Mouse (Mus musculus) hindbrain, embryonic 13.5 days (tissue): ENCODE data around the gene C1qb. TPM values are rescaled to one million over a fixed set of nuclear protein-coding genes. Genes with fewer than 3 reads are reported as not detected.

Source experiments
- ATAC-seq: fragments of 200-750 bp; cut with Nextera tagmentation; 2 replicates; pipeline ENCODE4 v1.8.0; 2017; ENCODE audit warnings: moderate TSS enrichment; ENCODE audit not compliant: low FRiP score
- H3K27ac ChIP-seq: fragments of 300-500 bp; sonication (generic); 2 replicates; pipeline ENCODE4 v1.5.1; 2015; ENCODE audit warnings: inconsistent platforms, mild to moderate bottlenecking, moderate library complexity
- H3K27me3 ChIP-seq: fragments of 300-500 bp; sonication (generic); 2 replicates; pipeline ENCODE4 v1.6.1; 2015; ENCODE audit warnings: mild to moderate bottlenecking, inconsistent platforms
- H3K36me3 ChIP-seq: fragments of 300-500 bp; sonication (generic); 2 replicates; pipeline ENCODE4 v1.6.1; 2015; ENCODE audit warnings: mild to moderate bottlenecking, inconsistent platforms
- H3K4me1 ChIP-seq: fragments of 300-500 bp; sonication (generic); replicated peaks from 2 replicates; pipeline ENCODE4 v1.6.1; 2015; ENCODE audit warnings: inconsistent platforms
- H3K4me2 ChIP-seq: fragments of 300-500 bp; sonication (generic); 2 replicates; pipeline ENCODE4 v1.6.1; 2015; ENCODE audit warnings: inconsistent platforms, mild to moderate bottlenecking, moderate library complexity
- H3K4me3 ChIP-seq: fragments of 300-500 bp; sonication (generic); 2 replicates; pipeline ENCODE4 v1.5.1; 2015; ENCODE audit warnings: mild to moderate bottlenecking, inconsistent platforms
- H3K9ac ChIP-seq: fragments of 300-500 bp; sonication (generic); 2 replicates; pipeline ENCODE4 v1.6.1; 2015; ENCODE audit warnings: mild to moderate bottlenecking, inconsistent platforms
- H3K9me3 ChIP-seq: fragments of 300-500 bp; sonication (generic); 2 replicates; pipeline ENCODE4 v1.6.1; 2016; ENCODE audit warnings: inconsistent platforms
- WGBS: fragments of 180-500 bp; shearing (Covaris S2); methylation state at CpG from one replicate; pipeline ENCODE4 v1.1.7; 2015; 5-methylcytosine and 5-hydroxymethylcytosine counted together
- polyA plus RNA-seq: library from polyadenylated mRNA; unstranded; fragments of >200 nt; fragmentation: Nextera tagmentation; extraction: Ambion mirVana; gene quantifications from 2 replicates; pipeline ENCODE4 v1.2.1, GENCODE M21; 2015

Gene C1qb
- polyA plus RNA-seq, 1 experiment from 2014 or later: 48.5 TPM

DNA sequence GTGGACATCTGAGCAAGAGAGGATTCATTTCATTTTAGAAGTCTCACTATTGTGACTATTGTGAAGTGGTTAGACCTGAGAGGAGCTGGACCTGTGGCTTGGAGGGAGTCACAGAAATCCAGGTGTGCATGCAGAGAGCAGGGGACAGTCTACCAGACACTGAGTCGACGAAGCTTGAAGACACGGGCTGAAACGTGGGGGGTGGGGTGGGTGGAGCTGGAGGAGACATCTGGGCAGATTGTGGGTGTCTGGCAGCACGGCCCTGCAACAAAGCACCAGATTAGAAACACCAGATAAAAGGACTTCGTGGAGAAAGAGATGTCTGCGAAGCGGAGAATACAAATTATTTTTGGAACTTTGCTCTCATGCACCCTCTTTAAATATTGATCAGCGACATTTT lies 22.5 kb downstream of the C1qb start:
- Histone ChIP-seq H3K36me3 (no peaks in the 10 kb centered on the region), H3K4me2 (no peak overlapping the region), H3K27me3 (no peaks in the 10 kb centered on the region), H3K4me3 (no peak overlapping the region), H3K9me3 (no peaks in the 10 kb centered on the region), H3K4me1 (peaks cover 55% of the 10 kb centered on the region), H3K9ac (no peak overlapping the region), H3K27ac (no peak overlapping the region)
- ATAC-seq: no peak
- WGBS: 36% methylated on average over 9 of the region's 9 CpGs

DNA sequence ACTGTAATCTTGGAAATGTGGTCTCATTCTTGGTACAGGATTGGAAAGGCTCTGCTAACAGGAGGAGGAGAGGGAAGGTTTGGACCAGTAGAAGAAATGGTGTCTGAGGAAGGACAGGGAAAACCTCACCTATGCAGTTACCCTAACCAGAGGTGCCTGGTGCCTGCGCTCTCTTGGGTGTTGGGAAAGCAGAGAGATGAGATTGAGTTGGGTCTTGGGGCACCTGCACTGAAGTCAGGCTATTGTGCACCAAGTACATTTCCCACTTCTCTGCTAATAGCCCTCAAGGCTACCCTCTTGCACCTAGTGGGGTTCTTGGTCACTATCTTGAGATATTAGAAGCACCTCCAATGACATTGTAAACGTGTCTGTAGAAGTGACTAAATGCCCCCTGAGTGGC lies 23.6 kb downstream of the C1qb start:
- H3K27me3 ChIP-seq: no peaks in the 10 kb centered on the region
- peak overlapping the region; percentile 75 for H3K27ac ChIP-seq
- no peak for ATAC-seq
- WGBS: 75% methylated on average over 2 of the region's 2 CpGs
- H3K4me3 ChIP-seq: no peak overlapping the region
- no peaks in the 10 kb centered on the region for H3K36me3 ChIP-seq
- no peaks in the 10 kb centered on the region for H3K9me3 ChIP-seq
- H3K4me1 ChIP-seq: peaks cover 44% of the 10 kb centered on the region
- 0 out of 2 replicates have a peak overlapping the region, but pooled peaks have one; percentile 49 for H3K9ac ChIP-seq
- H3K4me2 ChIP-seq: no peak overlapping the region

DNA sequence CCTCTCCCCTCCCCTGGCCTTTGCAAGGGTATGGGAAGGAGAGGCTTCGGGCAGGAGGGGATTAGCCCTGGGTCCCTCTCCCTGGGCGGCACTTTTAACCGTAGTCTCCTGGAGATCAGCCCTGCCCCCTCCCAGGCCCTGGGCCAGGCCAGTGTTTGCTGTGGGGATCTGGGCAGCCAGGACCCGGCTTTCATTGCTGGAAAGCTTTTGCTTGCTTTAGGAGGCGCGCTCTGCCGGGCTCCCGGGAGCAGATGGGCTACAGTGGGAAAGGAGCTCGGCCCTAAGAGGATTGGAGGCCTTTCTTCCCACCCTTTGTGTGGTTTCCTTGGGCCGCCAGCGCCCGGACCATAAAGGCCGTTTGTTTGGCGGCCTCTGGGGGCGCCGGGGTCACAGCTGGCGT lies 24.2 kb downstream of the C1qb start:
- no peak for ATAC-seq
- Histone ChIP-seq H3K4me2 (no peak overlapping the region), H3K36me3 (no peaks in the 10 kb centered on the region), H3K9me3 (no peaks in the 10 kb centered on the region), H3K9ac (peak overlapping the region; percentile 49; the same call in 1 of the 2 replicates), H3K4me3 (no peak overlapping the region), H3K27me3 (no peaks in the 10 kb centered on the region), H3K27ac (peak overlapping the region; percentile 75), H3K4me1 (peaks cover 41% of the 10 kb centered on the region)
- WGBS: 3% methylated on average over 17 of the region's 17 CpGs

- peaks cover 28% of the 10 kb centered on the region for H3K4me1 ChIP-seq
- no peaks in the 10 kb centered on the region for H3K9me3 ChIP-seq
- H3K36me3 ChIP-seq: no peaks in the 10 kb centered on the region
- no peak overlapping the region for H3K4me2 ChIP-seq
- H3K9ac ChIP-seq: no peak overlapping the region
- no peaks in the 10 kb centered on the region for H3K27me3 ChIP-seq
- no peak overlapping the region for H3K27ac ChIP-seq
- no peak for ATAC-seq
- H3K4me3 ChIP-seq: no peak overlapping the region
- 85% methylated on average over 7 of the region's 7 CpGs for WGBS
Measured at GRCm38 (mm10) chr4:136860022-136860421, 26.0 kb downstream of the C1qb start.

DNA sequence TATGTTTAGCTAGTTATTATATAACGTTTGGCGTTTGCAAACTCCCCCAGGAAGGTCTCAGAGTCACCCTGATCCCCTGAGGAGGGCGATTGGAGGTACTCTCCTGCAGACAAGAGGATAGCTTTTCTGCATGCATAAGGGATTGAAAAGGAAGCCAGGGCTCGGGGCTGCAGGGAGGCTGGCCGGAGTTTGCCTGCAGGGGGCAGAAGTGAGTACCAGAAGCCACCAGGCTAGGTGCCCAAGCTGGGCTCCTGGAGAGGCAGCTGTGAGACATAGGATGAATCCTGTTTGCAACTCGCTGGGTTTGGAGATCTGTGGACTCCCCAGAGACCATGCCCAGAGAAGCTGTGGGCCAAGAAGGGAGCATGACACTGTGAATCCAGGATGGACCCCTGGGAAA lies 30.9 kb downstream of the C1qb start:
- Histone ChIP-seq H3K4me3 (no peak overlapping the region), H3K27ac (no peak overlapping the region), H3K9me3 (no peaks in the 10 kb centered on the region), H3K9ac (no peak overlapping the region), H3K4me1 (no peaks in the 10 kb centered on the region), H3K27me3 (no peaks in the 10 kb centered on the region), H3K4me2 (no peak overlapping the region), H3K36me3 (no peaks in the 10 kb centered on the region)
- ATAC-seq: no peak
- 34% methylated on average over 6 of the region's 6 CpGs for WGBS

- WGBS: 88% methylated on average over 12 of the region's 12 CpGs
- Histone ChIP-seq H3K4me2 (no peak overlapping the region), H3K27ac (no peak overlapping the region), H3K27me3 (no peaks in the 10 kb centered on the region), H3K4me1 (0 out of 2 replicates have a peak, but pooled peaks cover 5% of the 10 kb centered on the region), H3K36me3 (no peaks in the 10 kb centered on the region), H3K9ac (no peak overlapping the region), H3K4me3 (no peak overlapping the region), H3K9me3 (no peaks in the 10 kb centered on the region)
- no peak for ATAC-seq
Measured at GRCm38 (mm10) chr4:136852989-136853388, 33.0 kb downstream of the C1qb start.

DNA sequence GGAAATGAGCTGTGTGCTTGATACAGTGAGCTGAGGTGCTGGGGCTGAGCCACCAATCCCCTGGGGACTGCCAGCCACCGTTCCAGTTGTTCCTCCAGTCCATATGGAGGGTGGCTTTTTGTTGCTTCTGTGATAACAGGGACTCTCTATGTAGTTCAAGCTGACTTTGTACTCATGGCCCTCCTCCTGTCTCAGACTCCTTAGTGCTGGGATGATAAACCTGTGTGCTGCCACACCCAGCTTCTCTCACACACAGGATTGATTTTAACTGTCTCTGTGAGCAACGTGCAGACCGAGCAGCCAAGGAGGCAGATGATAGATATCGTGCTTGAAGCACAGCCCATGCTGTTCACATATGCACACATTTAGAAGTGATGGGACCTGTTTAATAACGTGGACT lies 33.9 kb downstream of the C1qb start:
- Histone ChIP-seq H3K4me2 (no peak overlapping the region), H3K9me3 (no peaks in the 10 kb centered on the region), H3K36me3 (no peaks in the 10 kb centered on the region), H3K27me3 (no peaks in the 10 kb centered on the region), H3K27ac (no peak overlapping the region), H3K4me3 (no peak overlapping the region), H3K4me1 (peaks cover 9% of the 10 kb centered on the region; the same call in 1 of the 2 replicates), H3K9ac (no peak overlapping the region)
- no peak for ATAC-seq
- WGBS: 62% methylated on average over 5 of the region's 5 CpGs

DNA sequence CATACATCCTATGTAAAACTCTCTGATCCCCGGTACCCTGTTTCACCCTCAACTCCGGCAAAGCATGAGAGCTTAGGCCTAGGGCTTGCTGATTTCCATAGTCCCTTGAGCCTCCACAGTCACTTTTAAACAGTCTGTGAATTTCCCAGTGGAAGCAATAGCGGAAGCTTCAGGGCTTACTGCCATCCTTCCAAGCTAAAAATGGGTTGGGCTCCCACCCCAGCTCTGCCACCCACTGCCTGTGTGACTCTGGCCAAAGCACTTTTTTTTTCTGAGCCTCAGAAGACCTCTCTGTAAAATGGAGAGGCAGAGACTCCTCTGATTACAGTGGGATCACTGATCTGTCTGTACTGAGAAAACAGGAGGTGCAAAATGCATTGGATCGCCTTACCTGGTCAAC lies 37.4 kb downstream of the C1qb start:
- ATAC-seq: no peak
- Histone ChIP-seq H3K27me3 (no peaks in the 10 kb centered on the region), H3K36me3 (no peaks in the 10 kb centered on the region), H3K4me2 (no peak overlapping the region), H3K4me3 (no peak overlapping the region), H3K9me3 (no peaks in the 10 kb centered on the region), H3K27ac (no peak overlapping the region), H3K4me1 (peaks cover 14% of the 10 kb centered on the region; the same call in 1 of the 2 replicates), H3K9ac (no peak overlapping the region)
- 78% methylated on average over 4 of the region's 4 CpGs for WGBS

GRCm38 (mm10) chr4:136847166-136847565 lies 38.8 kb downstream of the C1qb start:
- WGBS: 56% methylated on average over 6 of the region's 6 CpGs
- Histone ChIP-seq H3K27ac (no peak overlapping the region), H3K36me3 (no peaks in the 10 kb centered on the region), H3K4me2 (no peak overlapping the region), H3K9ac (no peak overlapping the region), H3K9me3 (no peaks in the 10 kb centered on the region), H3K4me3 (no peak overlapping the region), H3K27me3 (no peaks in the 10 kb centered on the region), H3K4me1 (peaks cover 14% of the 10 kb centered on the region; the same call in 1 of the 2 replicates)
- ATAC-seq: no peak

- H3K9me3 ChIP-seq: no peaks in the 10 kb centered on the region
Measured at GRCm38 (mm10) chr4:136842802-136843201, 43.2 kb downstream of the C1qb start.

GRCm38 (mm10) chr4:136842033-136842432 lies 44.0 kb downstream of the C1qb start:
- H3K27ac ChIP-seq: no peak overlapping the region
- H3K9me3 ChIP-seq: no peaks in the 10 kb centered on the region
- no peak overlapping the region for H3K9ac ChIP-seq
- H3K27me3 ChIP-seq: no peaks in the 10 kb centered on the region; the same call in 1 of the 2 replicates
- H3K4me3 ChIP-seq: no peak overlapping the region
- no peak for ATAC-seq
- H3K4me1 ChIP-seq: peaks cover 36% of the 10 kb centered on the region
- H3K36me3 ChIP-seq: no peaks in the 10 kb centered on the region
- 90% methylated on average over 4 of the region's 4 CpGs for WGBS
- H3K4me2 ChIP-seq: no peak overlapping the region

More at GRCm38 (mm10) chr4:136842802-136843201, 43.2 kb downstream of the C1qb start:
- no peaks in the 10 kb centered on the region; the same call in 1 of the 2 replicates for H3K27me3 ChIP-seq
- no peak overlapping the region for H3K4me2 ChIP-seq
- WGBS: 90% methylated on average over 10 of the region's 10 CpGs
- ATAC-seq: no peak
- H3K4me1 ChIP-seq: peaks cover 31% of the 10 kb centered on the region
- no peaks in the 10 kb centered on the region for H3K36me3 ChIP-seq
- H3K4me3 ChIP-seq: no peak overlapping the region
- no peak overlapping the region for H3K27ac ChIP-seq
- H3K9ac ChIP-seq: no peak overlapping the region

DNA sequence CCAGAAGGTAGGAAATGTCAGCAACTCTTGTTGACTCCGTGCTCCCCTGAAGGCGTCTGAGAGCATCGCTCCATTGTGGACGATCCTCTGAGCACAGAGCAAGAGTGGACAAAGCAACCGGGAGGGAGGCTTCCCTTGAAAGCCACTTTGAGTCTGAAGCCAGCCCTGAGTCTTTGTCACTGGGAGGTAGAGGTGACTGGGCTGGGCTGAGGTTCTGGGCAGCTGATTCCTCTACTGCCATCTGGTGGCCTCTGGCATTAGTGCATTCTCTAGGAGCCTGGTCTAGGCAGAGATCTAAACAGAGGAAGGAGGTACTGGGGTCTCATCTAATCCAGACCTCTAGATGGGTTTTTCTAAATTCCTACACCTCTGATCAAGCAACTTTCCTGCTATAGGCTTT lies 44.9 kb downstream of the C1qb start:
- H3K4me2 ChIP-seq: no peak overlapping the region
- H3K36me3 ChIP-seq: no peaks in the 10 kb centered on the region
- peak; percentile 19; the same call in 1 of the 2 replicates for ATAC-seq
- no peak overlapping the region for H3K9ac ChIP-seq
- 7% methylated on average over 5 of the region's 5 CpGs for WGBS
- no peaks in the 10 kb centered on the region for H3K9me3 ChIP-seq
- no peaks in the 10 kb centered on the region; the same call in 1 of the 2 replicates for H3K27me3 ChIP-seq
- peaks cover 44% of the 10 kb centered on the region for H3K4me1 ChIP-seq
- H3K4me3 ChIP-seq: no peak overlapping the region
- H3K27ac ChIP-seq: no peak overlapping the region

- peaks cover 55% of the 10 kb centered on the region for H3K4me1 ChIP-seq
- no peak for ATAC-seq
- no peak overlapping the region for H3K27ac ChIP-seq
Measured at GRCm38 (mm10) chr4:136838462-136838861, 47.5 kb downstream of the C1qb start.

More at GRCm38 (mm10) chr4:136838462-136838861, 47.5 kb downstream of the C1qb start:
- Histone ChIP-seq H3K9ac (peak overlapping the region; percentile 24; the same call in 1 of the 2 replicates), H3K36me3 (no peaks in the 10 kb centered on the region), H3K9me3 (no peaks in the 10 kb centered on the region), H3K4me3 (no peak overlapping the region), H3K4me2 (no peak overlapping the region), H3K27me3 (no peaks in the 10 kb centered on the region; the same call in 1 of the 2 replicates)
- 37% methylated on average over 9 of the region's 9 CpGs for WGBS
